Mouse (Mus musculus): ENCODE results near the gene Paqr7.

Gene Paqr7
- long read RNA-seq, experiment 1, transcript Paqr7-201 (2 exons, 2,351 nt) = major isoform, 6 of 10 reads
- long read RNA-seq, experiment 1, partial matches to known transcripts = 0 of 10 reads
- long read RNA-seq, experiment 1, other reads (novel, unspliced or antisense) = 3 of 10 reads
- long read RNA-seq, experiment 2, transcript Paqr7-201 (2 exons, 2,351 nt) = major isoform, 5 of 7 reads
- long read RNA-seq, experiment 2, partial matches to known transcripts = 0 of 7 reads
- long read RNA-seq, experiment 2, other reads (novel, unspliced or antisense) = 2 of 7 reads

GRCm38 (mm10) chr4:134496595-134497210 lies at the start of gene Paqr7:
Gene Paqr7, plus strand, starts transcription at chr4:134496697.
- intact Hi-C loops (cut with DNase I) = no loop called here

GRCm38 (mm10) chr4:134447966-134448365 lies 48.5 kb upstream of the Paqr7 start:
- intact Hi-C loops (cut with DNase I) = no loop called here

GRCm38 (mm10) chr4:134449595-134450391 lies 46.7 kb upstream of the Paqr7 start:
- intact Hi-C loops (cut with DNase I) = no loop called here

DNA sequence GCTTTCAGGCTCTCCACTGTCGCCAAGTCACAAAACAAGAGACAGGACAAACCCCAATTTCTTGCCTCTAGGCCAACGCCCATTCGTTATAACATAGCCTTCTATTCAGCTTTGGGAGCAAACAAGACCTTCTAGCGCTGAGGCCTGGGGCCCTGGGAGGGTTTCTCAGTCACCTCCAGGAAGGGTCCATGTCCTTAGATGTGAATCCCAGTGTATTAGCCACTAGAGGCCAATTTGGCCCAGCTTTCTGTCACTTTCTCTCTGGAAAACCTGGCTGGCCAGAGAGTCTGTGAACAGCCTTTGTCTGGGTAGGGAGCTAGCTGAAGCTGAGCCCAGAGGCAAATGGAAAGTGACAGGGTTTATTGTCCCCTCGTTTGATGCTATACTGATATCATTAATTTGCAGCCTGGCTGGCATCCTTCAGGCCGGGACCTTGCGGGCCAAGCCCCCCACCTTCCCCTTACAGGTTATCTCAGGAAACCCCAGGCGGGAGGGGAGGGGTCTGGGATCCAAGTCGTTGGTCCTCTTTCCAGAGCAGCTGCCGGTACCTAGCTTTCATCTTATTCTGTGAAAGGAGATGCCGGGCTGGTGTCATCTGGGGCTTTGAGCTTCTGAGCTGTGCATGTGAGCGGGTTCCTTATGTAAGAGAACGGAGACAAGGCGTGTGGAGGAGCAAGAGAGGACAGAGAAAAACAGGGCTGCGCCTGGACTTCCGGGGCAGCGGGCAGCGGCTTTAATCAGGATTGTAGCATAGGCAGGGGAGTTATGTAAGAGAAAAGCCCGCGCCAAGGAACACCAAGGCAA lies 45.9 kb upstream of the Paqr7 start:
- intact Hi-C loops (cut with DNase I) = no loop called here

GRCm38 (mm10) chr4:134451484-134451883 lies 45.0 kb upstream of the Paqr7 start:
- intact Hi-C loops (cut with DNase I) = no loop called here

DNA sequence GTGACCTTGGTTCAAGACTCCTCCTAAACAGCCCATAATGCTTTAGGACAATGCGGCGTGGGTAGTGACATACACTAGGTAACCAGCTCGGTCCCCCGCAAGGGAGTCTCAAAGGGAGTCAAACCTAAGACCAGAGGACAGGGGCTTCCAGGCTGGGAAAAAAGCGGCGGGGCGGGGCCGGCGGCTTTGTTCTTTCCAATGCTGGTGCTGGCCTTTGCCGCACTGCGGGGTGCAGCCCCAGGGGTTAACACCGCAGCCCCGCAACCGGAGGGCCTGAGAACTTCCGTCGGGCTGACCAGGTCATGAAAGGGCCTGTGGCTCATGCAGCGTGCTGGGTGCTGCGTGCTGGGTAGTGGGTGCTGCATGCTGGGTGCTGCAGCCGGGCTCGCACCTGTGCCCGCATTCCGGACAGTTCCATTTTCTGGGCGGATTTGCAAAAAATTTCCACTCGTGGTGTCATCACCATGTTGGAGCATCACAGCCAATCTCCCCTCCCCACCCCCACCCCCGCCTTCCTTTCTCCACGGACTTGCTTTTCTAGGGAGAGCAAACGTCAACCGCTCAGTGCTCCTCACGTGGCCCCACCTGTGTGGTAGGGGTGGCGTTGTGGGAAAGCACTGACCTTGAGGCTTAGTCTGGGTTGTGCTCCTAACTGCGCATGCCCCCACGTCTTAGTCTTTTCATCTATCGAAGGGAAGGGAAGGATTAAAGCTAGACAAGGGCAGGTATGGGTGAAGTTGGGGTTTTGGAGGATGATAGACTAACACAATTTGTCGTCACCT lies 42.7 kb upstream of the Paqr7 start:
- intact Hi-C loops (cut with DNase I) = no loop called here

- intact Hi-C loops (cut with DNase I) = no loop called here
These were observed 41.2 kb upstream of the Paqr7 start for GRCm38 (mm10) chr4:134455310-134455709.

GRCm38 (mm10) chr4:134457130-134457825 lies 39.2 kb upstream of the Paqr7 start:
- intact Hi-C loops (cut with DNase I) = no loop called here

DNA sequence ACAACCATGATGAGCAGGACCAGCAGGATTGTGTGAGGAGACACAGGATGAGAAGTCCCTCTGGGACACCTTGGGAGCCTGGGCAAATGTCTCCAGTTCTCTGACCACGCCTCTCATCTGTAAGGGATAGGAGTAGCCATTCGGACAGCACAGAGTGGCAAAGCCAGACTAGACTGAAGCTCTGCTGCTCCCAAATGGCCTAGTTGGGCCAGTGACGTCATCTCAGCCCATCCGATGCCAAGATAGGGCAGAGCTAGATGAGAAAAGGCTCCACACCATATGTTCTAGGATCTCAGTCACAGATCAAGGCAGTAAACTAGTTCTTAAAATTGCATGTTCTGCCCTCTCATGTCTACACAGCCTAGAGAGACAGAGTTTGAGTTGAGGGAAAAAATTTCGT lies 37.6 kb upstream of the Paqr7 start:
- intact Hi-C loops (cut with DNase I) = no loop called here

DNA sequence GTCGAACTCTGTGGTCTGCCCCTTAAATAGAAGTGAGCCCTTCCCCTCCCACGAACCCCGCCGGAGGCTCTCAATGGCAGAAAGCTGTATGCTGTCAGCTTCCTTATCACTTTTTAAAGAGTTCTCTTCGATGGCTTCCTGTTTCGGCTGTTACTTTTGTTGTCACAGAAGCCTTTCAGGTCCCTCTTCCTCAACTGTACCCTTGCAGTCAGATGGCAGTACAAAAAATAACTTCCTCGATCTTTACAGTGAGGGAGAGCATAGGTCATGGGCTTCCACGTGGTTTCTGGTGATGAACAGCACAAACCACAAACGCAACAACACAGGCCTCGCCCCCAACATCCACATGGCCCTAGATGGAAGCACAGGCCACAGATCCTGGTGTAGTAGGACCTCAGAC lies 36.2 kb upstream of the Paqr7 start:
- intact Hi-C loops (cut with DNase I) = no loop called here

GRCm38 (mm10) chr4:134461252-134461651 lies 35.2 kb upstream of the Paqr7 start:
- intact Hi-C loops (cut with DNase I) = no loop called here

DNA sequence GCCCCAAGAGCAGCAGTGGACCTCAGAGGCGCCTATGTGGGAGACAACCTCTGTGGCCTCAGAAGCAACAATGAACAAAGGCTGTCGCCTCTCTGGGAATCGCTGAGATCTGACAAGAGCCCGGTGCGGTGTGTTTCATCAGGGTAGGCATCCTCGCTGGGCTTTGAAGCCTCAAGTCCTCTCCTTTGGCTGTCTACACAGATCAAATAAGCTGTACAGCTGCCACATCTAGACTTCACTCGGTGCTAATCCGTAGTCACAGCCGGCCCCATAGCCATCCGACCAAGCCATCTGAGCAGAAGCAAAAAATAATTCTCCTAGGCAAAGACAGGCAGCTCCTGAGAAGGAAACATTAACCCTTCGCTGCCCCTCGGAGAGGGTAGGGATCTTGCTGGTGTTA lies 30.7 kb upstream of the Paqr7 start:
- intact Hi-C loops (cut with DNase I) = no loop called here

DNA sequence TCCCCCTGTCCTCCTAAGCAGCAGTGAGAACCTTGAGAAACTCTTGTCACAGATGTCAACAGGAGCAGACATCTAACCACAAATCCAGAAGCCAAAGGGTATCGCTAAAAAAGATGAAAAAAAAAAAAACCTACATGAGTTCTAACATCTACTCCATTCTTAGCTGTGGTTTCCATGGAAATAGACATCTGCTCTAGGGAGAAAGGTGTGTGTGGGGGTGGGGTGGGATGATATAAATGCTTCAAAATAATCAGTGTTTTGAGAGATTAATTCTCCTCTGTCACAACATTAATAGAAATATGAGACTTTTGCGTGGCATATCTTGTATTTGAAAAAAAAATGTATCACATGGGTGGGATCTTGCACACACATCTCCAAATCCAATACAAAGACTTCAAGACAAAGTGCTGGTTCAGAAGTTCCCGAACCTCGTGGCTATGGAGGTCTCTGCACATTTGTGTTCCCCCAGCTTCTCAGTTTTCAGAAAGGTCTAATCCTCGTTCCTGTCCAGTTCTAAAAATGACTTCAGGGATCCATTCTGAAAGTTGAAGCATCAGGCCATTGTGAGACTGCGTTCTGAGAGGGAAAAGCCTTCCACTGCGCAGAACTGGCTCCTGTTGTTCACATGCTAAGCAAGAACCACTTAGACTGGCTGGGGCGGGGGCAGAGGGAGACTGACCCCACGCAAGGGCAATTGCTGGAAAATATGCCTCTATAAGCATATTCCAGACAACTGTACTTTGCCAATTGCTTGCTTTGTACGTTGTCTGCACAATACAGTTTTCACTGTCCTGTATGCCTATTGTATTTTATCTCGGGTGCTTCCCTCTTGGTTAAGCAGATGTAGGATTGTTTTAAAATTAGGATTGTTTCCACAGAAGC lies 29.9 kb upstream of the Paqr7 start:
- intact Hi-C loops (cut with DNase I) = no loop called here

DNA sequence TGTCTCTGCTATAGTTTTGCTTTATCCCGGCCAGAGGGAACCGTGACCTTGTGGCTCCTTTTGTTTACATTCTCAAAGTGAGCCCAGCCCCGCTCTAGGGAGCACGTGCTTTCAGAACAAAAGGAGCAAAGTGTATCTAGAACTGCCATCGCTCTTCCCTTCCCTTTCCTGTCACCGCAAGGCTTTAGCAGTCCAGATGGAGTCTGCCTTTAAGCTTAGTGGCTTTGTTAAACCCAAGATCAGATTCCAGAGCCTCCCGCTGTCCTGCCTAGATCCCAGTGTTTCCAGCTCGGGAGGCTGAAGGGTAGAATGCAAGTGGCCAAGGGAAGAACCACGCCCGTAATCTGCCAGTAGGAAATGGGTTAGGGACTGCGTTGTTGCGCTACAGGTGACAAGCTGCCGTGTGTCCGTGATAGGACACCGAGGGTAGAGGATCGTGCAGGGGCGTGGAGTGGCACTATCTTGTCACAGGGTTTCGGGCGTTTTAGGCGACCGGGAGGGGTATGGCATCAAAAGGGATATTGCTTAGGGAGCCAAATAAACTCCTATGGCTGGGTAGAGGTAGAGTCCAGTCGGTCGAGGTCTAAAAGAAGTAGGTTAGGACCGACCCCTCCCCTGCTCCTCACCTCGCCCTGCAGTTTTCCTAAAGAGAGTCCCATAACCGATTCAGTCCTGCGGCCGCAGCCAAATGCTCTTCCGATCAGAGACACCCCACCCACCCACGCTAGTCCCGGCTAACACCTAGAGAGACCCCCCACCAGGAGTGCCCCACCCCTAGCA lies 28.9 kb upstream of the Paqr7 start:
- intact Hi-C loops (cut with DNase I) = no loop called here

GRCm38 (mm10) chr4:134468215-134468575 lies 28.3 kb upstream of the Paqr7 start, which contains the start of gene Stmn1:
Gene Stmn1, plus strand, starts transcription at chr4:134468320.
- intact Hi-C loops (cut with DNase I) = no loop called here

DNA sequence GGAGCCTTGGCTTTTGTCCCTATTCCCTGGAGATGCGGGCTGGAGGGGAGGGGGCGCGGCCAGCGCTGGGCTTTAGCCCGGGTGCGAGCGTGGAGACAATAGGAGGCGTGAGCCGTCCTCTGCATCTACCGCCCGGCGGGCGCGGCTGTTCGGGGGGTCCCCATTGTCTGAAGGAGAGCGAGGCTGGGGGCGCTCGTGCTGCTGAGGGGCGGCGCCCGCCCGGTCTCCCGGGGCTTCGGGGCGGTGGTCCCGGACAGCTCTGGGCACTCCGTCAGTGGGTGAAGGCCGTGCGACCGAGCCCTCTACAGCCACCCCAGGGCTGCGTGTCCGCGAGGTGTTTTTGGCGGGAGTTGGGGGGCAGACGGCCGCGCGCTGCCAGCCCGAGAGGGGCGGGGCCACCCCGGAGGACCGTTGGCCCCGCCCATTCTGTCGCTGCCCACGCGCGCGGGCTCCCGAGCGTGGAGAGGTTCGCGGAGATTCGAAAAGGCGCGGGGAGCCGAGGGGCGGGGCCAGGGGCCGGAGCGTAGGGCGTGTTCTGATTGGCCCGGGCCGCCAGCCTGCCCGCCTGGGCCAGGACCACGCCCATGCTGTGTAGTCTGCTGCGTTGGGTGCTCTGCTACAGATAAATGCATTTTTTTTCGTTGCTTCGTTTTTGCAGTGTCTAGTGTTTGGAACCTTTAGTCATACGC lies 27.8 kb upstream of the Paqr7 start:
- intact Hi-C loops (cut with DNase I) = no loop called here

DNA sequence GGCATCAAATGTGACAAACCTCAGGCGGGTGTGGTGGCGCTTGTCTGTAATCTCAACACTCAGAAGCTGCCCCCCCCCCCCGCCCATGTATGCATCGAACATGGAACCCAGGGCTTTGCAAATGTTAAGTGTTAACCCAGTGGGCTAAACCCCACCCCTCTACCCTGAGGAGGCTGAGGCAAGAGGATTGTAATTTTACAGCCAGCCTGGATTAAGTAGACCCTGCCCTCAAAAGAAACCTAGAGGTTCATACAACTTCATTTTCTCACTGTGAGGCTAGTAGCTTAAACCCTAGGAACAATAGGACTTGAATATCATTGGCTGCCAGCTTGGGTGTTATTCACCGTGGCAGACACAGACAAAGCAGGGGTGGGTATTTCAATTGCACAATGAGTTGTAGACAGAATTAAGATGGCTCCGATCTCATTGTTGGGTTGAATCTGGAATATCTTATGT lies 27.1 kb upstream of the Paqr7 start:
- intact Hi-C loops (cut with DNase I) = no loop called here

DNA sequence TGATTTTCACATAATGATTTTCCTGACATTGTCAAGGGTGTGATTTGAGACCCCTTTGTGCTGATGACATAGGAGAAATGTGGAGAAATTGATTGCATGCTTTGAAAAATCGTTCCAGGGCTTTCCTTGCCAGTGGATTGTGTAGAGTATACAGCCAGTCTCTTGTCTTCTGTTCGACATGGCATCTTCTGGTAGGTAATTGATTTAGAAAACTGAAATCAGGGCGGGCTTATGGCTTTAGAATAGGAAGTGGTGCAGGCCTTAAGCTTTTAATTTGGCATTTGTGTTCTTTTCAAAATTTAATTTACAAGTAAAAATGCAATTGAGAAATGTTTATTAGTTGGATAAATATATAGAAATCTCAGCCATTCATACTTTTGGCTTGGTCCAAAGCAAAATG lies 26.5 kb upstream of the Paqr7 start:
- intact Hi-C loops (cut with DNase I) = loop anchor here (10.0 kb wide), 1 partner anchor 205 kb away; no protein-coding TSS in a partner anchor
